12 mouse cellular contexts compared by ENCODE assay signal in the genomic region with DNA sequence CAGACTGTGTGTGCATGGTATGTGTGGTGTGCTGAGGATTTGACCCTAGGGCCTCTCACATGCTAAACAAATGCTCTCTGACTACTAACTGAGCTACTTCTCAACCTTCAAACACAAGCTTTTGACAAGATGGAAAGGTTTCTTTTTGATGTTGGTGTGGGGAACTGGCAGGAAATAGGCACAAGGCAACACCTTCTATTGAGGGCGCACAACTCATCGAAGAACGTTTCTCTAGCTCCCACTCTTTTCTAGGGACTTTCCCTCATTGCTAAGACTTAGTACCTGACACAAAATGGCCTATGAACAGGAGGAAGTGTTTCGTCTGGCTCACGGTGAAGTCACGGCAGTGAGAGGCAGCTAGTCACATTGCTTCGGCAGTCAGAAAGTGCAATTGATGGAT.
"Had no signal": no experiment of that assay in that cellular context is flagged by ENCODE, and none has a peak within 500 bp of the region (broad histone marks: within the 10 kb centered on the region; RNA-seq: fewer than 3 reads in every experiment).

No protein-coding gene starts in this region.

- H3K27ac ChIP-seq: layer of hippocampus, adult 2 months; limb, embryonic 13.5 days; liver, embryonic 14.5 days; midbrain, embryonic 12.5 days; neural tube, embryonic 15.5 days; stomach, postnatal 0 days had no signal

- DNase-seq: kidney, adult 11 months; kidney, adult 9 months; kidney, postnatal 10 days; kidney, postnatal 4 days; left cerebral cortex, postnatal 4 days; lung, adult 18-20 months had no signal

- H3K4me3 ChIP-seq: layer of hippocampus, adult 2 months; limb, embryonic 13.5 days; midbrain, embryonic 12.5 days; neural tube, embryonic 15.5 days had no signal
